Mouse (Mus musculus) heart, postnatal 4 days (tissue): ENCODE data around the gene Asrgl1. TPM values are rescaled to one million over a fixed set of nuclear protein-coding genes. Genes with fewer than 3 reads are reported as not detected.
A peak's percentile ranks its signal among the peaks of the same experiment; 100 is the strongest.
"Not testable (repeated sequence)": the region's sequence is repeated elsewhere in the genome, so short reads cannot be mapped to it uniquely, and the experiment has no call there.

Source experiments
- DNase-seq: peaks from one replicate; pipeline ENCODE4 v3.0.0; 2021
- total RNA-seq, 2 experiments: library from RNA; stranded (reverse); gene quantifications; 2 replicates each; pipeline ENCODE4 v1.2.3; 2021

Gene Asrgl1
- 10 to 100 TPM; 13.2 to 16.4 TPM for total RNA-seq

DNA sequence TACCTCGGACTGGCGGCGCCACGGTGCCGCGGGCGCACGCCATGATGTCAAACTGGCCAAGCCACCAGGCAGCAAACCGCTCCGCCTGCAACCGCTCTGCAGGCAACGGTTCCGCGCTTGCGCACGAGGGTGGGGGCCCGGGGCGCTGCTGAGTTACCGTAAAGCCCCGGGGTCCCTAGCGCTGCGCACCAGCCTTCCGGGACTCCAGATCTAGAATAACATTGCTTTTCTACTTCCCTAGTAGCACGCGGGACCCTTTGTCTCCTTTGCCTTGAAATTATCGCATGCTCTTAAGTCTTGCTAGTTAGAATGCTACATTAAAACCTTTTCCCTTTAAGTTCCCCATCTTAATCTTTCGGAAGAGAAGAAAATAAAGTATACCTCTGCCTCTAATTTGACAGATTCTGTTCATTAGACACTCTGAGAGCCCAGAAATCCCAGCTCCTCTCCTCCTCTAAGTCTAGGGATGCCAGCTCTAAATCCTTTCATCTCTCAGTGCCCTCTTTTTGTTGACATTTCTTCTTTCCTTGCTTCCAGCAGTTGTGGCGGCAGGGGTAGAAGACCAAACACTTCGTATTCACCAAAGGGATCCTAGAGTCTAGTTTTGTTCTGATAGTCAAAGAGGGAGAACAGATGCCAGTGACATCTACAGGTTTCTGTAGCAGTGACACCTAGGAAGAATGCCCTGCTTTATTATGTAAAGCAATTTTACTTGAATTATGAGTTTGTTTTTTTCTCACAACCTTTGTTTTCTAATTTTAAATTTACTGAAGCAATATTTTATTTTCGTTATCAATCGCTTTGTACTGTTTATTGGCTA lies at the start of gene Asrgl1:
Asrgl1 (minus strand) TSS at position 125 of the 820 bp plus-strand sequence.
- DNase-seq, result peak; percentile 94

DNA sequence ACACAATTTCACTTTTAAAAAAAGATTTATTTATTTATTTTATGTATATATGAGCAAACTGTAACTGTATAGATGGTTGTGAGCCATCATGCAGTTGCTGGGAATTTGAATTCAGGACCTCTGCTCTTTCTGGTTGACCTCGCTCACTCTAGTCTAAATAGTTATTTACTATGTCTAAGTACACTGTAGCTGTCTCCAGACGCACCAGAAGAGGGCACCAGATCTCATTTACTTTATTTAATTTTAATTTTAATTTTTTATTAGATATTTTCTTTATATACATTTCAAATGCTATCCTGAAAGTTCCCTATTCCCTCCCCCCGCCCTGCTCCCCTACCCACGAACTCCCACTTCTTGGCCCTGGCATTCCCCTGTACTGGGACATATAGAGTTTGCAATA lies 10.8 kb upstream of the Asrgl1 start:
- no peak for DNase-seq

DNA sequence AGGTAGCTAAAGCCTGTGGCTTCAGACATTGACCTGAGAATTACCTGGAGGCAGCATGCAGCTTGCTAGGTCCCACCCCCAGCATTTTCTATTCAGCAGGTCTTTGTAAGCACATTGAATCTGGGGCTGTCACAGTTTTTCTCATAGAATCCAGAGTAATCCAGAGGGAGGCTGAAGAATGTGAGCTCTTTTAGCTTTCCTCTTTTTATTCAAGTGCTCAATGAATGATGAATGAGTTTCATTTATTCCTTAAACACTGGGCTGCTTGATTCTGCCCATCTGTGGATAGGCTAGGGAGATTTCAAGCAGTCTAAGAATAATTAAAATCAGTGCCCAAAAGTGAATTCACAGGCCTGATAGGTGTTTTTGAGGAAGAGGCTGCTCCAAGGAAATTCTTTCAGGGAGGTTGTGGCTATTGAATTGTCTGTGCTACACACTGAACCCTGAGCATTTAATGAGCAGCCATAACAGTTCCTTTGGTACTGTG lies 8.2 kb upstream of the Asrgl1 start:
- DNase-seq, result no peak

DNA sequence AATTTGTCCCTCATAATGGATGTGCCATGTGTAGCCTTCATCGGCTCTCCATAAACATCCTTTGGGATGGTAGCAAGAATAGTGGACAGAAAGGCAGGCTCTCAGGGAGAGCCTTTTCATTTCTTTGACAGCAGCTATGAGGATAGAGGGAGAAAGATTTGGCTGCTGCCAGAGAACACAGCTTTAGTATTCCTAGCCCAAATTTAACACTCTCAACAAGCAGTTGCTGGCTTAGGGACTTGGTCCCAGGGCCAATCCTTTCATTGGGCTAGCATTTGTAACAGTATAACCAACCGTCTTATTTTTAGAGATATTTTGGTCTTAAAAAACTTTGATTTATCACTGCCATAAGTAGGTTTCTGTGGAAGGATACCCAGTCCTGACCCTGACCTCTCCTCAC lies 7.8 kb upstream of the Asrgl1 start:
- no peak for DNase-seq

DNA sequence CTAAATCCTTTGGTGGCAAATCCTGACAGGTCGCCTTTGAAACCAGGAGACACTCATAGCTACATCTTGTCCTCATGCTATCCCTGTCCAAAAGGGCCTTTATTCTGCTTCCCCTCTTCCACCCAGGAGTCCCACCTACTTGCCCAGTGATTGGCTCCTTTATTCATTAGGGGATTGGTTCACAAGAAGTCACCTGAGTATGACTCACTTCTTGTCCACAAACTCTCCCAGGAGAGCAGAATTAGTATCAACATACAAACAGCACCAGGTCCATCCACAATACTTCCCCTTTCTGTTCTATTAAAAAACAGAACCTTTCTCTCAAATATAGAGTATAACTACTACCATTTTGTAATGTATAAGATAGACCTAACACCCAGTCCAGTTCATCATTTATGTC lies 4.9 kb upstream of the Asrgl1 start:
- DNase-seq, result not testable (repeated sequence)

DNA sequence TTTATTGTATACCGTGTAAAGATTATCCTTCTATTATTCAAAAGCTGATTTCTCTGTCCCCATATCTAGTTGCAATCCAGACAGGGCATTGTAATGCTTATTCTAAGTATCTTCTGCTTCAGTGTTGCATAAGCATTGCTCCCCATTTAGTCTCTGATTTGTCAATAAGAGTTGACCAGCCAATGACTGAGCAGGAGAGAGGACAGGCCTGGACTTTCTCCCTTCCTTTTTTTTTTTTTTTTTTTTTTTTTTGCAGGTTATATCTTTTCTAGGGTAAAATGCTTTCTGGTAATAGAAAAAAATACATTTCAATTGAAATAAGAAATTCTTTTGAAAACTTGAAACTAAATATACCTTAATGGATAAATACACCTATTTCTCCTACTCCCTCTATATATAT lies 1.7 kb upstream of the Asrgl1 start:
- no peak for DNase-seq

DNA sequence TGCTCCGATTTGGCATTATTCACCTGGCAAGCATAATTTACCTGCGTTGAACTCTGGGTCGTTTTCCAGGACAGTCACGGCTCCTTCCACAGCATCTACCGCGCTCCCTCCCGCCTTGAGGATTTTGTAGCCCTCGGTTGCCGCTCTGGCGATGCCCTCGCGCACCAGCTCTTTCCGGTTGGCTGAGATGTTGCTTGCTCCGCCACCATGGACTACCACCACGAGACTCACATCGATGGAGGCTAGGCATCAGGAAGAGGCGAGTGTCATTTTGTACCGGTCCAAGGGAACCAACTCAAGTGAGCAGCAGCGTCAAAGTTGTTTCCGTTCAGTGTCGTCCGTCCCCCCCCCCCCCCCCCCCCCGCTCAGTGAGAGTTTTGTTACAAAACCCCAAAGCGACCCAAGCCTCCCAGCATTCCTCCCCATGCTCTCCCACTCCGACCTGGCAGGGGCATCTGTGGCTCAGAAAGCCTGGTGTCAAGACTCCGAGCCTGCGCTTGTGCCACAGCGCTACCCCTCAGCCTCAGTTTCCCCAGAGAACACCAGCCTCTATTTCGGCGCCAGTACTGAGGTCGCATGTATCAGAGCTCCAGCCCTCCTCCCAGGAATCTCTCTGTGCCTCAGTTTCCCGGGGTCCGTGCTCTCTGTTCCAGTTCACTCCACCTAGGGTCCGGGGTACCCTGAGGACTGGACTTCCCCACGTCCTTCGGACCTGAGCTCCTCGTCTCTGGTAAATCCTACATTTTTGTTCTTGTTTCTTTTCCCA lies 507 bp downstream of the Asrgl1 start:
- DNase-seq, result peak; percentile 25

DNA sequence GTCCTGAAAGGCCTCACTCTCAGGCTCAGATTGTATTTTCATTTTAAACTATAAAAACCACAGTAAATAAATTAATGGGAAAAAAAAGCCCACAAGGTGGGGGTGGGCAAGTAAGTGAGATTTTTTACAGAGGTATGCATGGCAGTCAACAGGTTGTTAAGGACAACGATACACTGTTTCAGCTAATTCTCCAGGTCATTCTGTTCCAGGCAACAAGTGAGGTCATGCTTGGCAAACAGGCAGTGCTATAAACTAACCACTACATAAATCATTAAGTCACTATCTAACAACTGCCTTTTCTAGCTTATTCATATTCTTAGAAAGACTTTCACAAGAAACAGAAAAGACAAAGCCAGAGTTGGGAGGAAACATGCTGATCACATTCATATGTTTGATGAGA lies 5.4 kb downstream of the Asrgl1 start:
- DNase-seq, result no peak

DNA sequence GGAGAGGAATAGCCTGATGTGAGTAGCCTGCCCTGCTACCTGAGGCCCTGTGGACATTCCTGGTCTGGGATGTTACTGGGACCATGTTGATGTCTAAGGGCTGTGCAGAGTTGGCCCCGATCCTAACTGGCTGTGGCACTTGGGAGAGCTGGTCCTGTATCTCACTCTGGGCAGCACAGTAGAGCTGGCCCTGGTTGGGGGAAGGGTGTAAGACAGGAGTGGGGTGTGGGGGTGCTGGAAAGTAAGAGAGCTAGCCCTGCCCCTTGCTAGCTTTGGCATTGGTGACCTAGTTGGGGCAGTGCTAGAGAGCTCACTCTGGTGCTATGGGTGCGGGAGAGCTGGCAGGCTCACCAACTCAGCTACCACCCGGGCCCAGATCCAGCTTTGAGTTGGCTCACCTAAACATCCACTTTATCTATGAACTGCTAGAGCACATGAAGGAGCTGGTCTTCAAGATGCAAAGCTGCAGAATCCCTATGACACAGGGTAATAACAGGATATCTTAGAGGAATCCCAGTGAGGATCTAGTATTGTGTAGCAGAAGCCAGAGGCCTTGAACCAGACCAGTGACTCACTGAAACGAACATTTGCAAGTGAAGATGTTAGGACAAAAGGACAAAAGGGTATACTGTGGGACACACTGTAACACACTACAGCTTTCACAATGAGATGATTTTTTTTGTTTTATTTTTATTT lies 6.8 kb downstream of the Asrgl1 start:
- DNase-seq, result no peak

DNA sequence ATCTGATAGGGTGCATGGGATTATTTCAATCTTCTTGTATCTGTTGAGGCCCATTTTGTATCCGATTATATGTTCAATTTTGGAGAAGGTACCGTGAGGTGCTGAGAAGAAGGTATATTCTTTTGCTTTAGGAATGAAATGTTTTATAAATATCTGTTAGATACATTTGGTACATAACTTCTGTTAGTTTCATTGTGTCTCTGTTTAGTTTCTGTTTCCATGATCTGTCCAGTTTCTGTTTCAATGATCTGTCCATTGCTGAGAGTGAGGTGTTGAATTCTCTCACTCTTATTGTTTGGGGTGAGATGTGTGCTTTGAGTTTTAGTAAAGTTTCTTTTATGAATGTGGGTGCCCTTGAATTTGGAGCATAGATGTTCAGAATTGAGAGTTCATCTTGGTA lies 11.4 kb downstream of the Asrgl1 start:
- not testable (repeated sequence) for DNase-seq

DNA sequence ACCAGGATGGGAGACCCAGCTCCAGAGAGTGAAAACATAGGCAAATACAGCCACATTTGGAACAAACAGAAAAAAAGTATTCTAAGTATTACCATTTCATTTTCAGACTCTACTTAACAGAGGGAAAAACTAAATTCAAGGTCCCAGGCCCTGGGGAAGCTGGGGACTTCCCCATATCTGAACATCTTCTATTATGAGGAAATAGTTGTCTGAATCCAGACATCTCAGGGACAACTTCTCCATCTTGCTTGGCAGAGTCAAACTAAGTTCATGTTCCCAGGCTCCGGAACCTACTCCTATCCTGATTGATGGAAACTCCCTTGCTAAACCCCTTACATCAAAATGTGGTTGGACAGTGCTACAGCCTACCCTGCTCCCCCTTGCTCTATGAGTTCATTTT lies 13.0 kb downstream of the Asrgl1 start:
- DNase-seq, result no peak

DNA sequence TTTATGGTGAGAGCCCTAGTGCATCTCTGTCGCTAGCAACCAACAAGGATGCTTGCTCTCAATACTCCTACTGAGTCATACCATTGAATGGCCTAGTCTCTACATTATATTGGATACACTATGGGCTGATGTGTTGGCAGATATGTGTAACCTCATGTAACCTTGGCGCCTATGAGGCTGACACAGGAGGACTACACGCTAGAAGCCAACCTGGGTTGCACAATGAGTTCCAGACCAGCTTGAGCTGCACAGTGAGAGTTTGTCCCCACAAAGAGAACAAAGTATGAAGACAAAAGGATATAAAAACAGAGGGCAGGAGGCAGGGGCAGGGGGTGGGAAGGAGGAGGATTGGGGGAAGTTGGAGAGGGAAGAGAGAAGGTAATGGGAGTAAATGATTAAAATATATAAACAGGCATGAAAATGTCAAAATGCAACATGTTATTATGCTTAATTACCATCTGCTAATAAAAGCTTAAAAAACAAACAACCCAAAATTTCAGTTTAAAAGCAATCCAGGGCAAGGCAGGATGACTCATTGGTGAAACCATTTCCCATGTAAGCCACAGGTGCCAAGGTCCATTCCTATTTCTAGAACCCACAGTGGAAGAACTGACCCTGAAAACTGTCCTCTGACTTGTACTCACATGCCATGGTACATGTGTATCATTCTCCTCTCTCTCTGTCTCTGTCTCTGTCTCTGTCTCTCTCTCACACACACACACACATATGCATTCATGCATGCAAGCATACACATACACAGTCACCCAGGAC lies 15.6 kb downstream of the Asrgl1 start:
- no peak for DNase-seq

DNA sequence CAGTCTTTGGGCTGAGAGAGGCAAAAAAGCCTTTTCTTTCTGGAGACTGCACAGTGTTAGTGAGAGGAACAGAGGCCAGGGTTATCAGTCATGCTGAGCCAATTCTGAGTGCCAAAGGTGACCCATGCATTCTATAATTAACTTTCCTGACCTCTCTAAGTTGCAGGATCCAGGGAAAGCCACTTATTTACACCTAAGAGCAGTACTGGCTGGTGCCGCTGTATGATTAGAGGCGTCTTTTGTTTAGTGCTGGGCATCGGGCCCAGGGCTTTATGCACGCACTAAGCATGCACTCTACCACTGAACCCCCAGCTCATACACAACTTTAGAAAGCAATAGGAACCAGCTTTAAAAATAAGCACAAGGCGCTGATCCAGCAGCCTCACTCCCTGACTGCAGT lies 18.2 kb downstream of the Asrgl1 start:
- peak; percentile 19 for DNase-seq

DNA sequence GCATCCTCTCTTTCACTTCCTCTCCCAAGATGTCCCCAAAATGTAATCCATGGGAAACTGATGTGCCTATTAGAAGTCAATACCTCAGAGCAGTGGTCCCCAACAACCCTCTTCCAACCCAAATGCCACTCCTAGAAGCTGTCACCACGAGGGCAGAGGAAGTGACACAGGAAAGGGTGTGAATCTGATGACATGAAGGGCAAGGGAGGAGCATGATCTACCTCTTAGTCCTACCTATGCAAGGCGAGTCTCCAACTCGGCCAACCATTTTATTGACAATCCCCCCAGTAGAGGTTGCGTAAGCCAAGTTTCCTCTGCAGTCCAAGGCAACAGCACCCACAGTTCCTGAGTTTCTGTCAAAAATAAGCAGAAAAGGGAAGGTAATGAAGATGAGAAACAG lies 19.2 kb downstream of the Asrgl1 start:
- no peak for DNase-seq

DNA sequence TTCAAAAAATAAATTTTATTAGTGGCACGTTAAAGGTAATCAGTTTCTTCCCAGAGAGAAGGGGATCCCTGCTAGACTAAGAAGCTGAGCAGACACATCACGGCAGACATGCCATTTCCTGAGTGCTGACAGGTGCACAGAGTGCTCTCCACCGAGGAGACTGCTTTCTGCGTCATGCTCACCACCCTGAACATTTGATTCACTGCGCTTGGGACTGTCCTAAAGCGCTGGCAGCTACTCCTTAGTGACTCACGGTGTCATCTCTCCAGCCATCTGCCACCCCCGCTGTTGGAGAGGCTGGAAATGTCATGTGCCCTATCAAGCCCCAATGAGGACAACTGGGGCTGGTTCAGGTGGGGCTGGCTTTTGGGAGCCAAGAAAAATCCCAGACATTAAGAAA lies 23.4 kb downstream of the Asrgl1 start:
- DNase-seq, result peak; percentile 18

DNA sequence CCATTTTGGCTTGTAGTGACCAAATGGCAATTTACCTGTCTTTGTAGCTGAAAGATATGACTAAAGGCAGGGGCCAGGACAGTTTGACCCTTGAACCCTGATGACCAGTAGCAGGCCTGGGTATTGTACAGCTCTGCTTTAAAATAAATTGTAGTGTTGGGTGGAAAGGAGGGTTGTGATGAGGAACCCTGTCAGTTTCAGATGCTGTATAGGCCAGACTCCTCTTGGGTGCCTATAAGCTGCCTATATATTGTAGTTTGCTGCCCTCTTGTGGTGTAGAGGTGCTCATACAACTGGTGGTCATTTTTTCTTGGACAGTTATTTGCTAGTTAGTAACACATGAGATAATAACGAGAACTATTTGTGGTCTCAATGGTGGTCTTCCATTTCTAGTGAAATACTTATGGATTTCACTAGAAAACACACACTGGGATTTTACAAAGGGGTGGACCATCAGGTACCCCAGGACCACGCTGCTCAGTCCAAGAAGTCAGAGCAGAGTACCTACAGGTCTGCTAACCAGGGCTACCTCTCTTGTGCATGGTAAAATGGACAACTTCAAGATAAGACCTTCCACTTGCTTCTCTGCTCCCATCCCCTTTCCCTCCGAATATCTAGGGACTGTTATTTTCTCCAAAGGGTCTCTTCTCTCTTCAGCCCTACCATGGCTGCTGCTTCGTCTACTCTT lies 25.1 kb downstream of the Asrgl1 start:
- peak; percentile 41 for DNase-seq

DNA sequence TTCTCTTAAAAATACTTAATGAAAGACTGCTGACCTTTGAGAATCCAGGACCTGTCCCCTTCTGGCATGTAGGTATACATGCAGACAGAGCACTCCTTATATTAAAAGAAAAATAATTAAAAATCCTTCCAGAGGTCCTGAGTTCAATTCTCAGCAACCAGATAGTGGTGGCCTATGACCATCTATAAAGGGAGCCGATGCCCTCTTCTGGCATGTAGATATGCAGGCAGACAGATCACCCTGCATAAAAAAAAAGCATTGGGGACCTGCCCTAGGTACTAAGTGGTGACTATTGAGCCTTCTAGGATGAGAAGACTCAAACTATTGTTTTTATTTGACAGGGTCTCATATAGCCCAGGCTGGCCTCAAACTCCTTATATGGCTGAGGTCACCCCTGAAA lies 26.9 kb downstream of the Asrgl1 start:
- no peak for DNase-seq

DNA sequence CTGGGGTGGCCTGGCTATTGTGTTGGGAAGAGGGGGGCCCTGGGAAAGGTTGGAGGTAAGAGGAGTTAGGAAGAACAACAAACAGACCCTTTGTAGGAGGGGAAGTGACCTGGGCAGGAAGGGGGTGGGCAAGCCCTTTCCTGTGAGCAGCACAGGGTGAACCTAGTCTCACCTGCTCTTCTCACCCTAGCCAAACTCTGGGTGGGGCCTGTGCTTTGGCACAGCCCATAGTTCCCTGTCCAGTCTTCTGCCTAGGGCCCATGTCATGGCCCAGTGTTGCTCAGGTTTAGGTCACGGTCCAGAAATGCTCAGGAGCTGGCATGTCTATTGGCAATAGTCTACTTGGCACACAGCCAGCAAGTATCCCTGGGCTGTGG lies 28.1 kb downstream of the Asrgl1 start:
- DNase-seq, result no peak

DNA sequence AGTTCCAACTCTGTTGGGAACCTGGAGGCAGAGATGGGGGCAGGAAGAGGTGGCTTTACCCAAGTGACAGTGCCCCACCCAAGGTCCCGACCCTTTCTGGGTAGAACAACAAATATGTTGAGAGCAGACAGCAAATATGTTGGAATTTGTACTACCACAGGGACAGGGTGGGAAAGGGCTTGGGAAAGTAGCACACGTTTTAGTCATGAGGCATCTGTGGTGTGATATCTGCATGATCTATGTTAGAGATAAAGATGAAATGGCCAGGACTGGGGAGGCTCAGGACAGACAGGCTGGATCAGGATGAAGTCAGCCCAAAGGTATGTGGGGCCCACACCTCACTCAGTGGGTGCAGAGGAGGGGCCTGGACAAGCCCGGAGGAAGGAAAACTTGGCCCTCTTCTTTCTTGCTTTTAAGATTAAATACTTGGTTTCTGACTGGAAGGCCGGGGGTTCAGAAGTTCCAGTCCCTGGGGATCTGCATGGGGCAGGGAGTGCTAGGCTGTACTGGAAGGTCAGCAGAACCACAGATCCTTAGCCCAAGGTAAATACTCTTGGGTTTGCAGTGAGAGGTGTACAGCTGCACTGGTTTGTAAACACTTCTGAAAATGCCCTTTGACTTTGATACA lies 28.6 kb downstream of the Asrgl1 start:
- peak; percentile 14 for DNase-seq

DNA sequence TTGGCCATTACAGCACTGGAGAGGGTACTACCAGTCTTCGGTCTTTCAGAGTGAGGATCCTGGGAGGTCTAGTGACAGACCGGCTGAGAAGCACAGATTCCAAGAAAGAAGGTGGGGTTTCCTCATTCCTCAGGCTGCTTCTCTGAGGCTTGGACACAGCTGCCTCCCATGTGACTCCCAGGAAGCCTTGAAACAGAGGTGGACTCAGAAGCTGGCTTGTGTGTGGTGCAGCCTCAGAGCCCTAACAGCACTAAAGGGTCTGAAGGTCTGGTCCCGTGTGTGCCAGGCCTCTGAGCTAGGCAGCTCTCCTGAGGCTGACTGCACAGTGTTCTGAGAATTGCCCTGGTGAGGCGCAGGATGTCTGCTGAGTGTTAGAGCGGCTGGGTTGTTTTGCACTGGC lies 29.3 kb downstream of the Asrgl1 start:
- no peak for DNase-seq

DNA sequence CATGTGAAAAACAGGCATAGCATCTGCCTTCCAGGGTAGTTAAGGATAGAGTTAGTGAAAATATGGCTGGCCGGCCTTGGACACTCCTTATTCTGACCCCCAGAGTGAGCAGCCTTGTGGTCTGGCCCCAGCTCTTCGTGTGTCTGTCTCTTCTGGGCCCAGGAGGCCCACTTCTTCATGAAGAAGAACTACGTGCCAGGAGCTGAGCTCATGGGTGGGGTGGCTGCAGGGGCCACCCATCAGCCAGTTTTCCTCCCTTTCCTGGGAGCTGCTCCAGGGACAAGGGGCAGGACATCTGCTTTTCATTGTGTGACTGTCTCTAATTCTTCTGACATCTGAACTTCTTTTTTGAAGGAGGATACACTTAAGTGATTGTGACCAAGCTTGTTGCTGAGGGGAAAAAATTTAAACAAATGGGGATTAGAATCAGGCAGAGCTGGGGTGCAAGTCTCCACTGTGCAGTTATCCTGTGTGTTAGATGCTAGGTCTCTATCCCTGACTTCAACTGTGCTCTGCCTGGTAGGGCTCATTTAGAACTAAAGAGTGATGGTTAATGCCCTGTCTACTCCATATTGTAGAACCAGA lies 30.2 kb downstream of the Asrgl1 start:
- DNase-seq, result peak; percentile 24
